Mouse (Mus musculus) CH12.LX (cell line): ENCODE measurements around the gene Rmi2. TPM values are rescaled to one million over a fixed set of nuclear protein-coding genes. Genes with fewer than 3 reads are reported as not detected.

Experiments
- DNase-seq: peaks from one replicate; pipeline ENCODE4 v3.0.0-alpha.2; 2013; ENCODE audit errors: extremely low read depth
- H3K27ac ChIP-seq: 2 replicates; pipeline ENCODE4 v1.5.1; 2012; ENCODE audit warnings: low read depth, mild to moderate bottlenecking, control low read depth, moderate library complexity; ENCODE audit not compliant: insufficient read depth
- H3K27me3 ChIP-seq: replicated peaks from 2 replicates; pipeline ENCODE3; 2012; ENCODE audit warnings: inconsistent platforms
- H3K36me3 ChIP-seq, 2 experiments: replicated peaks in 1 of 2; 2 replicates each; pipeline versions ENCODE3 to v1.6.1; 2012; ENCODE audit warnings: inconsistent platforms in 1 of 2, low read length in 1 of 2, mild to moderate bottlenecking in 1 of 2, mixed read lengths in 1 of 2, moderate library complexity in 1 of 2; ENCODE audit not compliant: control insufficient read depth in 1 of 2, insufficient read depth in 1 of 2
- H3K4me1 ChIP-seq, 2 experiments: 2 replicates each; pipeline ENCODE4 v1.6.1; 2012; ENCODE audit warnings: inconsistent platforms in 1 of 2, moderate library complexity in 1 of 2; ENCODE audit not compliant: insufficient read depth in 2 of 2, control insufficient read depth in 1 of 2
- H3K4me2 ChIP-seq: 2 replicates; pipeline ENCODE4 v1.6.1; 2012; ENCODE audit warnings: low read depth, mild to moderate bottlenecking, control low read depth; ENCODE audit not compliant: poor library complexity, insufficient read depth, severe bottlenecking
- H3K4me3 ChIP-seq, 3 experiments: fragments of 150-350 bp in 1 of 3; sonication (generic) in 1 of 3; replicated peaks in 1 of 3; 2 replicates each; pipeline versions ENCODE3 to v1.5.1; 2011 to 2012; ENCODE audit warnings: low read depth in 2 of 3, low read length in 2 of 3, mild to moderate bottlenecking in 2 of 3, moderate library complexity in 2 of 3, control low read depth in 1 of 3, improper control_type of control experiment in 1 of 3, inconsistent platforms in 1 of 3, mixed read lengths in 1 of 3; ENCODE audit not compliant: poor library complexity in 1 of 3
- H3K79me2 ChIP-seq: replicated peaks from 2 replicates; pipeline ENCODE4 v1.6.1; 2012; ENCODE audit warnings: mild to moderate bottlenecking, moderate library complexity; ENCODE audit not compliant: control insufficient read depth, poor library complexity, insufficient read depth, severe bottlenecking; ENCODE audit errors: extremely low read depth
- H3K9ac ChIP-seq: 2 replicates; pipeline ENCODE4 v1.6.1; 2012; ENCODE audit warnings: low read depth, mild to moderate bottlenecking, control low read depth, moderate library complexity; ENCODE audit not compliant: insufficient read depth
- H3K9me3 ChIP-seq: replicated peaks from 2 replicates; pipeline ENCODE3; 2012; ENCODE audit warnings: low read length, inconsistent platforms, mixed read lengths
- BHLHE40 ChIP-seq: IDR thresholded peaks from 2 replicates; pipeline ENCODE4 v1.6.1; 2011; ENCODE audit warnings: mild to moderate bottlenecking, low read depth, low read length, improper control_type of control experiment
- CHD1 ChIP-seq: IDR thresholded peaks from 2 replicates; pipeline ENCODE4 v1.6.1; 2012; ENCODE audit warnings: low read depth, low read length, improper control_type of control experiment, inconsistent platforms
- CHD2 ChIP-seq: IDR thresholded peaks from 2 replicates; pipeline ENCODE4 v1.6.1; 2011; ENCODE audit warnings: low read length, improper control_type of control experiment
- CTCF ChIP-seq, 2 experiments: IDR thresholded peaks in 1 of 2; conservative IDR thresholded peaks in 1 of 2; 2 replicates each; pipeline ENCODE4 v1.5.1; 2011 to 2012; ENCODE audit warnings: low read depth in 2 of 2, low read length in 2 of 2, improper control_type of control experiment in 1 of 2, inconsistent platforms in 1 of 2, mild to moderate bottlenecking in 1 of 2, moderate library complexity in 1 of 2
- E2F4 ChIP-seq: IDR thresholded peaks from 2 replicates; pipeline ENCODE4 v1.6.1; 2011; ENCODE audit warnings: low read depth, low read length, improper control_type of control experiment; ENCODE audit not compliant: insufficient replicate concordance
- ELF1 ChIP-seq: IDR thresholded peaks from 2 replicates; pipeline ENCODE4 v1.6.1; 2014; ENCODE audit warnings: low read depth, mild to moderate bottlenecking, inconsistent platforms, low read length, improper control_type of control experiment
- EP300 ChIP-seq: IDR thresholded peaks from 2 replicates; pipeline ENCODE4 v1.6.1; 2011; ENCODE audit warnings: low read length, improper control_type of control experiment
- ETS1 ChIP-seq: conservative IDR thresholded peaks from 2 replicates; pipeline ENCODE4 v1.6.1; 2012; ENCODE audit warnings: low read depth, mild to moderate bottlenecking, inconsistent platforms, low read length, improper control_type of control experiment, moderate library complexity
- GABPA ChIP-seq: IDR thresholded peaks from 2 replicates; pipeline ENCODE4 v1.6.1; 2012; ENCODE audit warnings: low read depth, low read length, improper control_type of control experiment, inconsistent platforms; ENCODE audit not compliant: insufficient replicate concordance
- HCFC1 ChIP-seq: IDR thresholded peaks from 2 replicates; pipeline ENCODE4 v1.6.1; 2012; ENCODE audit warnings: low read depth, mild to moderate bottlenecking, inconsistent platforms, low read length, improper control_type of control experiment
- IRF4 ChIP-seq: IDR thresholded peaks from 2 replicates; pipeline ENCODE4 v1.6.1; 2014; ENCODE audit warnings: low read depth, mild to moderate bottlenecking, inconsistent platforms, low read length, improper control_type of control experiment
- JUN ChIP-seq: IDR thresholded peaks from 2 replicates; pipeline ENCODE4 v1.6.1; 2011; ENCODE audit warnings: low read depth, mild to moderate bottlenecking, low read length, improper control_type of control experiment, moderate library complexity; ENCODE audit not compliant: insufficient read depth
- JUND ChIP-seq: conservative IDR thresholded peaks from 2 replicates; pipeline ENCODE4 v1.6.1; 2011; ENCODE audit warnings: low read depth, low read length, improper control_type of control experiment
- KAT2A ChIP-seq: IDR thresholded peaks from 2 replicates; pipeline ENCODE4 v1.6.1; 2012; ENCODE audit warnings: low read length, improper control_type of control experiment, inconsistent platforms; ENCODE audit not compliant: insufficient replicate concordance
- MAFK ChIP-seq: IDR thresholded peaks from 2 replicates; pipeline ENCODE4 v1.6.1; 2011; ENCODE audit warnings: low read length, improper control_type of control experiment; ENCODE audit not compliant: insufficient replicate concordance
- MAX ChIP-seq: IDR thresholded peaks from 2 replicates; pipeline ENCODE4 v1.6.1; 2011; ENCODE audit warnings: low read length, improper control_type of control experiment
- MAZ ChIP-seq: IDR thresholded peaks from 2 replicates; pipeline ENCODE4 v1.6.1; 2012; ENCODE audit warnings: low read depth, mild to moderate bottlenecking, inconsistent platforms, low read length, improper control_type of control experiment, moderate library complexity
- MEF2A ChIP-seq: IDR thresholded peaks from 2 replicates; pipeline ENCODE4 v1.6.1; 2014; ENCODE audit warnings: low read depth, mild to moderate bottlenecking, inconsistent platforms, low read length, improper control_type of control experiment, borderline replicate concordance
- MXI1 ChIP-seq: IDR thresholded peaks from 2 replicates; pipeline ENCODE4 v1.6.1; 2011; ENCODE audit warnings: mild to moderate bottlenecking, low read depth, low read length, improper control_type of control experiment
- MYC ChIP-seq: IDR thresholded peaks from 2 replicates; pipeline ENCODE4 v1.6.1; 2011; ENCODE audit warnings: low read depth, mild to moderate bottlenecking, improper control_type of control experiment, low read length
- NELFE ChIP-seq: IDR thresholded peaks from 2 replicates; pipeline ENCODE4 v1.6.1; 2011; ENCODE audit warnings: low read depth, low read length, improper control_type of control experiment
- NRF1 ChIP-seq: IDR thresholded peaks from 2 replicates; pipeline ENCODE4 v1.6.1; 2014; ENCODE audit warnings: low read depth, mild to moderate bottlenecking, inconsistent platforms, low read length, improper control_type of control experiment, moderate library complexity
- PAX5 ChIP-seq: IDR thresholded peaks from 2 replicates; pipeline ENCODE4 v1.6.1; 2012; ENCODE audit warnings: low read length, inconsistent platforms, mixed read lengths
- POLR2A ChIP-seq: IDR thresholded peaks from 2 replicates; pipeline ENCODE4 v1.6.1; 2011; ENCODE audit warnings: low read depth, mild to moderate bottlenecking, improper control_type of control experiment, low read length
- POLR2AphosphoS2 ChIP-seq: IDR thresholded peaks from 2 replicates; pipeline ENCODE4 v1.6.1; 2011; ENCODE audit warnings: low read depth, low read length, improper control_type of control experiment
- RAD21 ChIP-seq: IDR thresholded peaks from 2 replicates; pipeline ENCODE4 v1.6.1; 2011; ENCODE audit warnings: low read depth, mild to moderate bottlenecking, low read length, improper control_type of control experiment, moderate library complexity
- RCOR1 ChIP-seq: conservative IDR thresholded peaks from 2 replicates; pipeline ENCODE4 v1.6.1; 2012; ENCODE audit warnings: low read depth, mild to moderate bottlenecking, inconsistent platforms, low read length, improper control_type of control experiment
- SIN3A ChIP-seq: IDR thresholded peaks from 2 replicates; pipeline ENCODE4 v1.6.1; 2012; ENCODE audit warnings: low read length, improper control_type of control experiment, inconsistent platforms
- SMC3 ChIP-seq: IDR thresholded peaks from 2 replicates; pipeline ENCODE4 v1.6.1; 2011; ENCODE audit warnings: low read depth, low read length, improper control_type of control experiment
- TBP ChIP-seq: conservative IDR thresholded peaks from 2 replicates; pipeline ENCODE4 v1.6.1; 2011; ENCODE audit warnings: low read depth, low read length, improper control_type of control experiment
- TCF12 ChIP-seq: IDR thresholded peaks from 2 replicates; pipeline ENCODE4 v1.6.1; 2014; ENCODE audit warnings: low read depth, mild to moderate bottlenecking, inconsistent platforms, low read length, improper control_type of control experiment
- UBTF ChIP-seq: IDR thresholded peaks from 2 replicates; pipeline ENCODE4 v1.6.1; 2012; ENCODE audit warnings: low read depth, mild to moderate bottlenecking, inconsistent platforms, low read length, improper control_type of control experiment, moderate library complexity
- USF1 ChIP-seq: IDR thresholded peaks from 2 replicates; pipeline ENCODE4 v1.6.1; 2014; ENCODE audit warnings: low read depth, mild to moderate bottlenecking, inconsistent platforms, low read length, improper control_type of control experiment
- USF2 ChIP-seq: conservative IDR thresholded peaks from 2 replicates; pipeline ENCODE4 v1.6.1; 2011; ENCODE audit warnings: low read depth, low read length, improper control_type of control experiment
- ZC3H11A ChIP-seq: IDR thresholded peaks from 2 replicates; pipeline ENCODE4 v1.6.1; 2012; ENCODE audit warnings: low read depth, mild to moderate bottlenecking, inconsistent platforms, low read length, improper control_type of control experiment
- ZKSCAN1 ChIP-seq: IDR thresholded peaks from 2 replicates; pipeline ENCODE4 v1.6.1; 2012; ENCODE audit warnings: low read depth, inconsistent platforms, low read length, improper control_type of control experiment, borderline replicate concordance
- ZMIZ1 ChIP-seq: IDR thresholded peaks from 2 replicates; pipeline ENCODE4 v1.6.1; 2012; ENCODE audit warnings: low read depth, mild to moderate bottlenecking, inconsistent platforms, low read length, improper control_type of control experiment
- ZNF384 ChIP-seq: IDR thresholded peaks from 2 replicates; pipeline ENCODE4 v1.6.1; 2012; ENCODE audit warnings: low read depth, low read length, improper control_type of control experiment, inconsistent platforms
- dilution Hi-C: fragments of 300-500 bp; cut with MboI; formaldehyde crosslinking; loops from 2 replicates; pipeline ENCODE4 v1.14.3; 2020; ENCODE audit warnings: low sequenced_read_pairs; ENCODE audit not compliant: extremely low pct_unique_long_range_greater_than_20kb, extremely low pct_ligation_motif_present
- in situ Hi-C: fragments of 300-500 bp; cut with MboI; formaldehyde crosslinking; loops from 3 replicates; pipeline ENCODE4 v1.14.3; 2019; ENCODE audit warnings: low sequenced_read_pairs, low pct_ligation_motif_present, low pct_unique_long_range_greater_than_20kb, mixed read lengths
- polyA plus RNA-seq: library from polyadenylated mRNA; unstranded; fragments of >175 nt; gene quantifications from 2 replicates; pipeline ENCODE4 v1.2.1, GENCODE M21; 2012; ENCODE audit warnings: low read depth; ENCODE audit not compliant: insufficient read length
- total RNA-seq, 2 experiments: library from RNA; depleted of rRNA; stranded (reverse); fragments of 300-350 nt in 1 of 2; fragments of >200 nt in 1 of 2; gene quantifications; 2 replicates each; pipeline ENCODE4 v1.2.3; 2012 to 2014

The Rmi2 gene
- total and polyA plus RNA-seq, 3 experiments = 6.8 to 13.8 (median 9.3) TPM

GRCm38 (mm10) chr16:10785371-10786231 lies 49.3 kb upstream of the Rmi2 start, which contains the start of gene Socs1:
TSS of gene Socs1 (minus strand) at chr16:10785536.
- DNase-seq = peak; percentile 98
- peak within 1 kb of the TSS; percentile 84 to 99 (median 96) for H3K4me3 ChIP-seq
- peaks cover 37 to 56% of the 10 kb centered on the region in 2 experiments for H3K4me1 ChIP-seq
- in situ Hi-C loops (loop anchor here (5.0 kb wide), 2 partner anchors 118 to 213 kb away; no protein-coding TSS in a partner anchor), dilution Hi-C loops (no loop called here)
- TF ChIP-seq E2F4 (no peak), JUND (no peak), USF1 (no peak), CHD2 (peak; percentile 53; the same call in 1 of the 2 replicates), NELFE (peak; percentile 99), TCF12 (peak; percentile 90), SMC3 (no peak), POLR2A (peak; percentile 98), UBTF (peak; percentile 47), CTCF (conservative IDR thresholded peaks at IDR 0.05 in 1 of 2, IDR thresholded peaks at IDR 0.05 in 1 of 2; ENCODE audit: low read depth in 2 of 2, low read length in 2 of 2) (no peak), MAFK (no peak), MYC (peak; percentile 81), ELF1 (peak; percentile 68), GABPA (no peak), PAX5 (no peak), MAZ (peak; percentile 68; the same call in 1 of the 2 replicates), RAD21 (no peak), EP300 (peak; percentile 85), IRF4 (peak; percentile 99), ZMIZ1 (peak; percentile 99), CHD1 (peak; percentile 67; the same call in 1 of the 2 replicates), ZC3H11A (no peak), MAX (peak; percentile 79), KAT2A (no peak), ZKSCAN1 (no peak), TBP (peak; percentile 96), POLR2AphosphoS2 (peak; percentile 98), JUN (no peak), SIN3A (peak; percentile 59; the same call in 1 of the 2 replicates), RCOR1 (no peak; the same call in none of the 2 replicates), HCFC1 (peak; percentile 59), MEF2A (peak; percentile 74), BHLHE40 (no peak; the same call in 1 of the 2 replicates), ETS1 (peak; percentile 92), USF2 (no peak), ZNF384 (0 out of 2 replicates have a peak, but pooled peaks have one; percentile 5), MXI1 (peak; percentile 67), NRF1 (peak; percentile 91)
- peaks cover 0 to 24% of the 10 kb centered on the region in 2 experiments for H3K36me3 ChIP-seq
- H3K27me3 ChIP-seq = no peaks in the 10 kb centered on the region
- H3K79me2 ChIP-seq = peaks cover 16% of the 10 kb centered on the region
- H3K9ac ChIP-seq = peak within 1 kb of the TSS; percentile 89
- H3K4me2 ChIP-seq = peak within 1 kb of the TSS; percentile 64
- no peaks in the 10 kb centered on the region for H3K9me3 ChIP-seq
- H3K27ac ChIP-seq = peak within 1 kb of the TSS; percentile 89
